Mouse (Mus musculus) erythroblast, embryonic 14.5 days (primary cell): ENCODE measurements around the gene Gm826.

Source experiments
- GATA1 ChIP-seq: IDR thresholded peaks from 2 replicates; pipeline ENCODE4 v1.6.1; 2012; ENCODE audit warnings: low read length, inconsistent platforms, mixed read lengths
- TAL1 ChIP-seq: IDR thresholded peaks from 3 replicates; pipeline ENCODE4 v1.6.1; 2012; ENCODE audit warnings: low read length, inconsistent platforms, mixed read lengths

DNA sequence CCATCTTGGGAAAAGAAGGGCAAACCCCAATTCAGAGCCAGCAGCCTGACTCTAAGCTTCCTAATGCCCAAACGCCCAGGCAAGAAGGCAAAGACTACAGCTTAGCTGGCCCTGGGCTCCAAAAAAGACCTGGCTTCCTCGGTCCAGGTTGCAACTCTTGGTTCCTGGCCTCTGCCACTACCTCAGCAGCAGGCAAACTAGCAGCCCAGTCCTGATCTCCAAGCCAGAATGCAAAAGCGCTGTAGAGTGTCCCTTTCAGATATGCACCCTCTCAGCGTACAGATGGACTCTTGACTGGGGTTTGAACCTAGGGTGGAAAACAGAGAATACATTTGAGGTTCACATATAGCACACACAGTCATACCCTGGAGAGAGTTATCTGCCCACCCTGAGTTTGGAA lies 29.2 kb upstream of the Gm826 start:
- TF ChIP-seq GATA1 = no peak
- no peak for TF ChIP-seq TAL1
